Mouse (Mus musculus): ENCODE data around the gene 3110040M04Rik.

DNA sequence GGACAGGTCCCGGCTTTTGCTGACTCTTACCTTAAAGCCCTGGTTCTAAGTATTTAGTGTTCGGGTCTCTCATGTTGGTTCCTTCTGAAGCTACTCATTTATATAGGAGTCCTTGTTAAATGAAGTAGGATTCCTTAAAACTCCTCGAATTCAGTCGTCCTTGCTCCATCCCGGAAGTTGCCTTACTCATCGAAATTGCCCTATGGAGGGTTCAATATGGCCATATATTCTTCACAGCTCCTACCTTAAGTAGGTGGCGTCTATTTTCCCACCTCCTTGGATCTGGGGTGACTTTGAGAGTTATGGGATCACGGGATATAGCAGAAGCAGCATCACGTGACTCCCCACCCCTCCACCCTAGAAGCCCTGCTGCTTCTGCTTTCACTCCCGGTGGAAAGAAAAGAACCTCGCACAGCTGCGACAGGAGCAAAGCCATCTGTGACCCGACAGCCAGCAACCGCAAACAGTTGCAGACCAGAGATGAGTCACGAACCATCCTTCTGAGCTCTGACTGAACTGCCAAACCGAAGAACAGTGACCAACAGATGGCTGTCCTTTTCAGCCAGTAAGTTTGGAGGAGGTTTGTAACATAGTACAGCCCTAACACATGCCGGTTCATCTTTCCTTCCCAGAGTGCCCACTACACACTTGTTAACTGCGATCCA is 46.7 kb downstream of the 3110040M04Rik start:
- TF ChIP-seq POLR2A (IDR thresholded peaks at IDR 0.05; ENCODE audit: borderline replicate concordance, control insufficient read depth, low read depth, low read length) (no peak), CTCF (IDR thresholded peaks at IDR 0.05; ENCODE audit: control insufficient read depth, insufficient read depth, low read length) (no peak)

Data from bone marrow, adult 2 months (tissue).